Mouse (Mus musculus) stomach, embryonic 16.5 days (tissue): ENCODE data around the gene Sema3a. TPM values are rescaled to one million over a fixed set of nuclear protein-coding genes. Genes with fewer than 3 reads are reported as not detected.

Experiments used
- ATAC-seq: fragments of 200-750 bp; cut with Nextera tagmentation; 2 replicates; pipeline ENCODE4 v1.8.0; 2017; ENCODE audit warnings: moderate number of reproducible peaks, moderate TSS enrichment; ENCODE audit not compliant: insufficient read depth, low FRiP score
- H3K27ac ChIP-seq: fragments of 300-500 bp; sonication (generic); 2 replicates; pipeline ENCODE4 v1.5.1; 2014; ENCODE audit warnings: low read length
- H3K27me3 ChIP-seq: fragments of 300-500 bp; sonication (generic); 2 replicates; pipeline ENCODE4 v1.6.1; 2014; ENCODE audit warnings: low read length, control low read depth, mixed read lengths; ENCODE audit not compliant: control insufficient read depth, insufficient read depth
- H3K36me3 ChIP-seq: fragments of 300-500 bp; sonication (generic); 2 replicates; pipeline ENCODE4 v1.6.1; 2014; ENCODE audit warnings: low read length; ENCODE audit not compliant: control insufficient read depth, insufficient read depth
- H3K4me1 ChIP-seq: fragments of 300-500 bp; sonication (generic); 2 replicates; pipeline ENCODE4 v1.6.1; 2014; ENCODE audit warnings: low read length, control low read depth, mixed read lengths; ENCODE audit not compliant: control insufficient read depth, insufficient read depth
- H3K4me2 ChIP-seq: fragments of 300-500 bp; sonication (generic); 2 replicates; pipeline ENCODE4 v1.6.1; 2014; ENCODE audit warnings: low read depth, low read length, mixed read lengths
- H3K4me3 ChIP-seq: fragments of 300-500 bp; sonication (generic); replicated peaks from 2 replicates; pipeline ENCODE4 v1.5.1; 2014; ENCODE audit warnings: mild to moderate bottlenecking, low read length
- H3K9ac ChIP-seq: fragments of 300-500 bp; sonication (generic); 2 replicates; pipeline ENCODE4 v1.6.1; 2014; ENCODE audit warnings: low read length
- H3K9me3 ChIP-seq: fragments of 300-500 bp; sonication (generic); replicated peaks from 2 replicates; pipeline ENCODE4 v1.6.1; 2016; ENCODE audit warnings: low read length, control low read depth; ENCODE audit not compliant: control insufficient read depth
- WGBS: fragments of 180-500 bp; shearing (Covaris S2); extraction: QIAGEN DNeasy Blood & Tissue Kit; methylation state at CpG from one replicate; pipeline ENCODE4 v1.1.7; 2014; 5-methylcytosine and 5-hydroxymethylcytosine counted together
- polyA plus RNA-seq: library from polyadenylated mRNA; unstranded; fragments of >200 nt; fragmentation: Nextera tagmentation; extraction: Ambion mirVana; gene quantifications from 2 replicates; pipeline ENCODE4 v1.2.1, GENCODE M21; 2015

Sema3a gene
- polyA plus RNA-seq, 1 experiment from 2014 or later: 22.9 TPM

DNA sequence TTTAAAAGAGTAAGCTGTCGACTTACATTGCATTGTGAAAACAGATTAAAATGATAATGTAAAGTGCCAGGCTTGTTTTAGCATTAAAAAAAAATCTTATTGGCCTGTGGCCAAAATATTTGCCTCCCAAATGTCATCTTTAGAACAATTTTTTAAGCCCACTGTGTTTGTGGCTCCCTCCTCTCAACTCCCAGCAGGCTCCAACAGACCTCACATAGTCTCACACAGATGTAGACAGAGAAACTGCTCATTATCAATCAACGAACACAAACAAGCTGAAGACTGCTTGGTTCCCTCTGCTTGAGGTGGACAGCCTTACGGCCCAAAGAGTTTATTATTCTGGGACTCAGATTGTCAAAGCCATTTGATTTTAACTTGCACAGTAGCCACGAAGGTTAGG is 226.4 kb downstream of the Sema3a start:
- H3K4me2 ChIP-seq: no peak overlapping the region
- no peak for ATAC-seq
- 0 out of 2 replicates have a peak, but pooled peaks cover 4% of the 10 kb centered on the region for H3K4me1 ChIP-seq
- no peak overlapping the region for H3K27ac ChIP-seq
- H3K9me3 ChIP-seq: 0 out of 2 replicates have a peak, but pooled peaks cover 3% of the 10 kb centered on the region
- no peak overlapping the region for H3K9ac ChIP-seq
- no peaks in the 10 kb centered on the region for H3K36me3 ChIP-seq
- no peak overlapping the region for H3K4me3 ChIP-seq
- H3K27me3 ChIP-seq: no peaks in the 10 kb centered on the region
- 36% methylated on average over 4 of the region's 4 CpGs for WGBS

DNA sequence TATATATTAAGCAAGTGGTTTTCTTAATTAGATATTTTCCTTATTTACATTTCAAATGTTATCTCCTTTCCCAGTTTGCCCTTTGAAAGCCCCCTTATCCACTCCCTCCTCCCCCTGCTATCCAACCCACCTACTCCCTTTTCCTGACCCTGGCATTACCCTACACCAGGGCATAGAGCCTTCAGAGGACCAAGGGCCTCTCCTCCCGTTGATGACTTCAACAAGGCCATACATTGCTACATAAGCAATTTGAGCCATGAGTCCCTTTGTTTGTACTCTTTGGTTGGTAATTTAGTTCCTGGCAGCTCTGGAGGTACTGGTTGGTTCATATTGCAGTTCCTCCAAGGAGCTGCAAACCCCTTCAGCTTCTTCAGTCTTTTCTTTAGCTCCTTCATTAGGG is 227.8 kb downstream of the Sema3a start:
- no peak for ATAC-seq
- Histone ChIP-seq H3K9me3 (0 out of 2 replicates have a peak, but pooled peaks cover 3% of the 10 kb centered on the region), H3K27ac (no peak overlapping the region), H3K9ac (no peak overlapping the region), H3K4me2 (no peak overlapping the region), H3K27me3 (no peaks in the 10 kb centered on the region), H3K4me3 (no peak overlapping the region), H3K36me3 (no peaks in the 10 kb centered on the region), H3K4me1 (no peaks in the 10 kb centered on the region)
- WGBS: 67% methylated on average over 1 of the region's 1 CpGs

DNA sequence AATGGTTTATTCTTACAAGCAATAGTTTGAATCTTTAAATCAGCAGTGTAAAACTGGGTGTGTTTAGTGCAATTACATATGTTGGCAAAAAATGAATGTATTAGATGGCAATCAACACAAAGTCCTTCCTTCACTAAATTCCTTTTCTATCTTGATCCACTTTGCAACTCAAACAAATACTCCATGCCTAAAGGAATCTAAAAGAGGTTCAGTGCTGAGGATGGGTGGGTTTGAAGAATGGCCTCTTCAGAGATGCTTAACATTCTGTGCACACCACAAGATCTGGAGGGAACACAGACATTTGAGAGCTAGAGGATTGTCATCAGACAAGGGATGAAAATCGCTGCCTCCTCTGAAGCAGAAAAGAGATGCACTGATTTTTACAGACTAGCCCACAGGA is 228.3 kb downstream of the Sema3a start:
- 90% methylated on average over 1 of the region's 1 CpGs for WGBS
- no peaks in the 10 kb centered on the region for H3K36me3 ChIP-seq
- 0 out of 2 replicates have a peak, but pooled peaks cover 3% of the 10 kb centered on the region for H3K9me3 ChIP-seq
- H3K27ac ChIP-seq: no peak overlapping the region
- no peak for ATAC-seq
- no peaks in the 10 kb centered on the region for H3K27me3 ChIP-seq
- H3K4me2 ChIP-seq: no peak overlapping the region
- H3K4me3 ChIP-seq: no peak overlapping the region
- H3K4me1 ChIP-seq: no peaks in the 10 kb centered on the region
- H3K9ac ChIP-seq: no peak overlapping the region

DNA sequence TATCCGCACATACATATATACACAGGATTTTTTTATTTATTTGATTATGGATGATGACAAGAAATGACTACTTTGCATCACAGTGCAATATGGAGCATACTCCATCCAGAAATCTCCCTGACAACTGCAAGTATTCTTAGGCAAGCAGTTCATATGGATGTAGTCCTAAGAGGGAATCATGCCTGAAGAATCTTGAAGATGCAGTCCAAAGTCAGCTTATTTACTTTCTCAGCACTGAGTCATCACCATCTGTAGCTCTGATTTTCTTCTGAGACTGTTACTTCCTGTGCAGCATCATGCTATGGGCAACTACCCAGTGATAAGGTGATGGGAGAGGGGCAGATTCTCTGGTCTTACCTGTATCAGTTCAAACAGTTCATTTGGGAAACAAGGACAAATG is 229.7 kb downstream of the Sema3a start:
- 0 out of 2 replicates have a peak, but pooled peaks cover 3% of the 10 kb centered on the region for H3K9me3 ChIP-seq
- H3K4me2 ChIP-seq: no peak overlapping the region
- H3K36me3 ChIP-seq: no peaks in the 10 kb centered on the region
- no peaks in the 10 kb centered on the region for H3K4me1 ChIP-seq
- H3K27me3 ChIP-seq: no peaks in the 10 kb centered on the region
- H3K4me3 ChIP-seq: no peak overlapping the region
- WGBS: 88% methylated on average over 1 of the region's 1 CpGs
- no peak overlapping the region for H3K9ac ChIP-seq
- ATAC-seq: no peak
- H3K27ac ChIP-seq: no peak overlapping the region

DNA sequence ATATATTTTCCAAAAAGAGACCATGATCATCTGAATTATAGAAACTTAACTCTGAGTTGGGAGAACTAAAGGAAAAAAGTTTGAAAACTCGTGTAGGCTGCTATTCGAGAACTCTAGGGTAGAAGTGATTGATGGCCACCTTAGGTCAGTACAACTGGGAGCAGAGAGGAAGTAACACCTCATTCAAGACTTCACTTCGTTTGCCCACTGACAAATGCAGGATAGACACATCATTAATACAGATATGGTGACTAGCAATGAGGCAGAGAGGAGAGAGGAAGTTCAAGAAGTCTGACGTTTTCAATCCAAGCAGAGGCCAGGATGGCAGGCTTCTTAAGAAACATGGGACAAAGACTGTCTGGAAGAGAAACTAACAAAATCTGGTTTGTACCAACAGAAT is 233.6 kb downstream of the Sema3a start:
- 36% methylated on average over 4 of the region's 4 CpGs for WGBS
- H3K9ac ChIP-seq: no peak overlapping the region

DNA sequence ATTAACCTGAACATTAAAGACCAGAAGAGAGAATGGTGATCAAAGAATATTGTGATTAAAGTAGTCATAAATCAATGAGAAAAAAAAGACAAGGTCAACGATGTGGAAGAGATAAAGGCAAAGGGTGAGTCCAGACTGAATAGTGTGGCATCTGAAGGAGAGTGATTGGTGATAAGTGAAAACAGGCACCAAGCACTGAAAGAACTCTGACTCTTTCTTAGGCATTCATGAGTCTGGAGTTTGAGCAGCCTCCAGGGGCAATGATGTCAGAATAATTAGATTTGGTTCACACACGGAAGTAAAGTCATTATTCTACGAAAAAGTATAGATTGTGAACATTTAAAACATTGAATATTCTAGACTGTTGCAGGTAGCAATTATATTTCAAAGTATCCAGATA is 235.5 kb downstream of the Sema3a start:
- H3K4me2 ChIP-seq: no peak overlapping the region
- H3K27me3 ChIP-seq: no peaks in the 10 kb centered on the region
- no peaks in the 10 kb centered on the region for H3K9me3 ChIP-seq
- no peak overlapping the region for H3K4me3 ChIP-seq
- no peak overlapping the region for H3K9ac ChIP-seq
- WGBS: 62% methylated on average over 3 of the region's 3 CpGs
- no peaks in the 10 kb centered on the region for H3K36me3 ChIP-seq
- no peak overlapping the region for H3K27ac ChIP-seq
- no peak for ATAC-seq
- no peaks in the 10 kb centered on the region for H3K4me1 ChIP-seq

More for the DNA sequence above, 233.6 kb downstream of the Sema3a start:
- Histone ChIP-seq H3K27me3 (no peaks in the 10 kb centered on the region), H3K27ac (no peak overlapping the region), H3K9me3 (0 out of 2 replicates have a peak, but pooled peaks cover 3% of the 10 kb centered on the region), H3K4me1 (no peaks in the 10 kb centered on the region), H3K4me2 (no peak overlapping the region), H3K4me3 (no peak overlapping the region), H3K36me3 (no peaks in the 10 kb centered on the region)
- ATAC-seq: no peak

DNA sequence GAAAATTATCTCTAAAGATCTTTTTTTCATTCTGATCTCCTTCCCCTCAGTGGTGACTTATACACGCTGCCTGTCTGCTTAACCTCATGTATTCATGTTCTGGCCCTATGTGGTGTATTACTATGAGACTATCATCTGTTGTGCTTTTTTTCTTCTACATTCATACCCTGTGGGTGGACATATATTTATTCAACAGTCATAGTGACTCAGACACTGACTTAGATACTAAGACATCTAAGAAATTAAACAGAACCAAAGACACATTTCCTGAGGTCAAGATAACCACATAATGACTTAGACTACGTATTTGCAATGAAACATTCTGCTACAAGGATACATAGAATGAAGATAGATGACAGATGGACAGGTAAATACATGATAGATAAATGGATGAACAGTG is 239.9 kb downstream of the Sema3a start:
- Histone ChIP-seq H3K4me2 (no peak overlapping the region), H3K36me3 (no peaks in the 10 kb centered on the region), H3K27me3 (no peaks in the 10 kb centered on the region), H3K4me1 (no peaks in the 10 kb centered on the region), H3K9me3 (no peaks in the 10 kb centered on the region), H3K4me3 (no peak overlapping the region), H3K9ac (no peak overlapping the region), H3K27ac (no peak overlapping the region)
- ATAC-seq: no peak
- WGBS: 75% methylated on average over 2 of the region's 2 CpGs

DNA sequence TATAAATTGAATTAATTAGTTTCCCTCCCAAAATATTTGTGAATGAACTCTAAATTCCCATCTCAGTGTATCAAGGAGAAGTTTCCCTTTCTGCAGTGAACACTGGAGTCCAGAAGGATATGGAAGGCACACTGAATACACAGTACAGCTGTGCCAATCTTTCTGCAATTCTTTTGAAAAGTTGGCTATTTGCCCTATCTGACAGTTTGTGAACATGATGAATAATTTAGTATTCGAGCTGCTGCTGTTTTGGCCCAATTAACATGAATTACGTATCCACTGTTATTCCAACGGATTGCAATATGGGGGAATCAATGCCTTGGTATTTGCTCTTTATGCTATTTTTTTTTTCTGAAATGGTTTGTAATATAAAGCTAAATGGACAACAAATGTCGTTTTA is 254.0 kb downstream of the Sema3a start:
- no peak overlapping the region for H3K9ac ChIP-seq
- H3K27ac ChIP-seq: no peak overlapping the region
- no peaks in the 10 kb centered on the region for H3K27me3 ChIP-seq
- no peaks in the 10 kb centered on the region for H3K36me3 ChIP-seq
- ATAC-seq: no peak
- H3K4me1 ChIP-seq: no peaks in the 10 kb centered on the region
- H3K4me3 ChIP-seq: no peak overlapping the region
- H3K4me2 ChIP-seq: no peak overlapping the region
- no peaks in the 10 kb centered on the region for H3K9me3 ChIP-seq
- 60% methylated on average over 4 of the region's 4 CpGs for WGBS

DNA sequence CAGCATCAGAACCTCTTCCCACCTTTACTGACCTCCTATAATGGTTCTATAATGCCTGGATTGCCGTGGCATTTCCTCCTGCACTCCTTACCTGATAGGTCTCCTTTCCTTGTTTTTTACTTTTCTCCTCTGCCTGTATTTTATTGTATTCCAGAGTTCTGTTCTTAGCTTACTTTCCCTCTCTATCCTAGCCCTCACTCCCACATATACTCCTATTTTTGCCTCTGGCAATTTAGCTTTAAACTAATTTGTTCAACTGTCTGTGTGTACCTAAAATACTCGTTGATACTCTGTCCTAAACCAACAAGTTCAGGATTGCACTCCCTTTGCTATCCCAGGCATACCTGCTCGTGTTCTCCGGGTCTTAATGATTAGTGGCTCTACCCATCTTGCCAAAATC is 258.8 kb downstream of the Sema3a start:
- no peak for ATAC-seq
- no peaks in the 10 kb centered on the region for H3K36me3 ChIP-seq
- no peak overlapping the region for H3K9ac ChIP-seq
- no peak overlapping the region for H3K4me3 ChIP-seq
- no peaks in the 10 kb centered on the region for H3K9me3 ChIP-seq
- WGBS: 73% methylated on average over 4 of the region's 4 CpGs
- H3K4me2 ChIP-seq: no peak overlapping the region
- no peaks in the 10 kb centered on the region for H3K27me3 ChIP-seq
- no peaks in the 10 kb centered on the region for H3K4me1 ChIP-seq
- H3K27ac ChIP-seq: no peak overlapping the region

DNA sequence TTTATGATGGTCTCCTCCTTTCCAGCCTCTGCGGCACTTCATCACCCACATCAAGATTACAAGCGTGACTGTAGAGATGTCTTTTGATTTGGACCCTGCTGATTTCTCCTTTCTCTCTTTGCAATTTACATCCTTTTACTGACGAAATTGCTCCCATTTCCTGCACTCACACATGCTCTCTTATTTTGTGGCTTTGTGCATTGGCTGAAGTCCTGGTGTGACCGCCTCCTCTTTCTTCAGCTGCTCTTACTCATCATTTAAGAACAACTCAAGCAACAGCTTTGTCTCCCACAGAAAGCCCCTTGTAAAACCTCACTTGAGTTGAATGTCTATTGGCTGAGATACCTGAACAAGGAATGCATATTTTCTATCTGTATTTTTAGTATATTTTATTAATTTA is 259.5 kb downstream of the Sema3a start:
- Histone ChIP-seq H3K4me2 (no peak overlapping the region), H3K27ac (no peak overlapping the region), H3K27me3 (no peaks in the 10 kb centered on the region), H3K4me1 (no peaks in the 10 kb centered on the region), H3K9ac (no peak overlapping the region), H3K4me3 (no peak overlapping the region), H3K36me3 (no peaks in the 10 kb centered on the region), H3K9me3 (no peaks in the 10 kb centered on the region)
- no peak for ATAC-seq
- 77% methylated on average over 4 of the region's 4 CpGs for WGBS
